Mouse (Mus musculus) adrenal gland (tissue): Measurements from ENCODE around the gene Pcolce.
"Not testable (repeated sequence)": the region's sequence is repeated elsewhere in the genome, so short reads cannot be mapped to it uniquely, and the experiment has no call there.

Experiments
- intact Hi-C: fragments of 180-260 bp; cut with DNase I; formaldehyde crosslinking; loops from one replicate; pipeline ENCODE4 v1.15.1; 2025

Gene Pcolce

GRCm38 (mm10) chr5:137630602-137631001, 17.0 kb upstream of the Pcolce start:
- intact Hi-C loops: no loop called here

GRCm38 (mm10) chr5:137629906-137630545, 16.4 kb upstream of the Pcolce start:
- intact Hi-C loops: no loop called here

- intact Hi-C loops: no loop called here
Measured at GRCm38 (mm10) chr5:137629306-137629721, 15.7 kb upstream of the Pcolce start.

GRCm38 (mm10) chr5:137628498-137629305, 15.1 kb upstream of the Pcolce start, which contains the start of the genes Fbxo24, Lrch4 and Gm20605:
TSS of gene Fbxo24 (minus strand) at chr5:137629002.
TSS of gene Lrch4 (plus strand) at chr5:137629121.
TSS of gene Gm20605 (plus strand) at chr5:137629175.
- intact Hi-C loops: no loop called here

GRCm38 (mm10) chr5:137627991-137628390, 14.4 kb upstream of the Pcolce start:
- intact Hi-C loops: no loop called here

GRCm38 (mm10) chr5:137623937-137624530, 10.4 kb upstream of the Pcolce start:
- intact Hi-C loops: no loop called here

- intact Hi-C loops: no loop called here
Measured at GRCm38 (mm10) chr5:137615347-137615746, 1.8 kb upstream of the Pcolce start.

GRCm38 (mm10) chr5:137614921-137615320, 1.3 kb upstream of the Pcolce start:
- intact Hi-C loops: not testable (repeated sequence)

- intact Hi-C loops: no loop called here
Measured at GRCm38 (mm10) chr5:137613076-137613475, 508 bp downstream of the Pcolce start.

- intact Hi-C loops: no loop called here
Measured at GRCm38 (mm10) chr5:137611245-137611602, 2.4 kb downstream of the Pcolce start.

- intact Hi-C loops: no loop called here
Measured at GRCm38 (mm10) chr5:137610548-137611244, 2.9 kb downstream of the Pcolce start.

GRCm38 (mm10) chr5:137610056-137610455, 3.5 kb downstream of the Pcolce start:
- intact Hi-C loops: no loop called here

- intact Hi-C loops: no loop called here
Measured at GRCm38 (mm10) chr5:137609292-137609691, 4.3 kb downstream of the Pcolce start.

- intact Hi-C loops: no loop called here
Measured at GRCm38 (mm10) chr5:137608654-137609190, 4.9 kb downstream of the Pcolce start.

- intact Hi-C loops: no loop called here
Measured at GRCm38 (mm10) chr5:137607860-137608653, 5.5 kb downstream of the Pcolce start.

- intact Hi-C loops: loop anchor here (5.0 kb wide), 1 partner anchor 41 kb away; the partner anchor contains the start of gene Sap25
Measured at GRCm38 (mm10) chr5:137601365-137601729, 12.2 kb downstream of the Pcolce start.

- intact Hi-C loops: loop anchor here (5.0 kb wide), 1 partner anchor 42 kb away; the partner anchor contains the start of gene Sap25
Measured at GRCm38 (mm10) chr5:137600619-137601364, 12.8 kb downstream of the Pcolce start, which contains the start of gene Mospd3. TSS of gene Mospd3 (minus strand) at chr5:137601058.

GRCm38 (mm10) chr5:137600281-137600618, 13.3 kb downstream of the Pcolce start:
- intact Hi-C loops: loop anchor here (5.0 kb wide), 1 partner anchor 42 kb away; the partner anchor contains the start of gene Sap25

- intact Hi-C loops: no loop called here
Measured at GRCm38 (mm10) chr5:137599600-137599999, 14.0 kb downstream of the Pcolce start.
